Mouse (Mus musculus) gastrocnemius, postnatal 14 days (tissue): Measurements from ENCODE around the gene Parg. TPM values are rescaled to one million over a fixed set of nuclear protein-coding genes. Genes with fewer than 3 reads are reported as not detected.
A peak's percentile ranks its signal among the peaks of the same experiment; 100 is the strongest.
"Not testable (repeated sequence)": the region's sequence is repeated elsewhere in the genome, so short reads cannot be mapped to it uniquely, and the experiment has no call there.

Experiments used
- DNase-seq: peaks from one replicate; pipeline ENCODE4 v3.0.0; 2021; ENCODE audit warnings: mixed read lengths
- intact Hi-C: fragments of 180-260 bp; cut with DNase I; formaldehyde crosslinking; loops from one replicate; pipeline ENCODE4 v1.15.1; 2025; ENCODE audit warnings: low total_unique reads
- total RNA-seq, 2 experiments: library from RNA; stranded (reverse); gene quantifications; 2 replicates each; pipeline ENCODE4 v1.2.3; 2021

Parg gene
- total RNA-seq, 2 experiments from 2014 or later = 15.1 to 19.0 TPM

DNA sequence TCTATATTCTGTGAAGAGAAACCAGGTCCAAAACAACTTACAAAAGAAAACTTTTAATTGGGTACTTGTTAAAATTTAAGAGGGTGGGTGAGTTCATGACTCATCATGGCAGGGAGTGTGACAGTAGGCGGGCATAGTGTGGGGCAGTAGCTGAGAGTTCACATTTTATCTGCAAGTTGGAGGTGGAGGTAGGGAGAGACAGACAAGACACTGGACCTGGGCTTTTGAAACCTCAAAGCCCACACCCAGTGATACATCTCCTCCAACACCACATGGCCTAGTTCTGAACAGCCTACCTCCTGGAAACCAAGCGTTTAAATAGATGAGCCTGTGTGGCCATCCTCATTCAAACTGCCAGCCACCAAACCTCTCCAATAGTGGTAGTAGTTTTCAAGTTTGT, 26.4 kb upstream of the Parg start:
- intact Hi-C loops = no loop called here
- DNase-seq = no peak

DNA sequence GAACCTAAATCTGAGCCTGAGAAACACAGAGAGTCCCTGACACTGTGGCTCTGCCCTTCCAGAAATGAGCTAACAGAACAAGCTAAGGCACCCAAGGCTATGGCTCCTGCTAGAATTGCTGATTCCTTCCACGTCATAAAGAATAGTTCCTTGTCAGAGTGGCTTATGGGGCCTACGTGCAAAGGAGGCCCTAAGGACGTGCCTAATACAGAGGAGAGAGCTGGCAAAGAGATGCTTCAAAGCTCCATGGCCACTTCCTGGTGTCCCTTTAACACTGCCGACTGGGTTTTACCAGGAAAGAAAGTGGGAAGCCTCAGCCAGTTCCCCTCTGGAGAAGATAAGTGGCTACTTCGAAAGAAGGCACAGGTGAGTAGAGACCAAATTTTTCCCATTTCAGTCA, 25.2 kb upstream of the Parg start:
- DNase-seq, intact Hi-C loops: not testable (repeated sequence)

DNA sequence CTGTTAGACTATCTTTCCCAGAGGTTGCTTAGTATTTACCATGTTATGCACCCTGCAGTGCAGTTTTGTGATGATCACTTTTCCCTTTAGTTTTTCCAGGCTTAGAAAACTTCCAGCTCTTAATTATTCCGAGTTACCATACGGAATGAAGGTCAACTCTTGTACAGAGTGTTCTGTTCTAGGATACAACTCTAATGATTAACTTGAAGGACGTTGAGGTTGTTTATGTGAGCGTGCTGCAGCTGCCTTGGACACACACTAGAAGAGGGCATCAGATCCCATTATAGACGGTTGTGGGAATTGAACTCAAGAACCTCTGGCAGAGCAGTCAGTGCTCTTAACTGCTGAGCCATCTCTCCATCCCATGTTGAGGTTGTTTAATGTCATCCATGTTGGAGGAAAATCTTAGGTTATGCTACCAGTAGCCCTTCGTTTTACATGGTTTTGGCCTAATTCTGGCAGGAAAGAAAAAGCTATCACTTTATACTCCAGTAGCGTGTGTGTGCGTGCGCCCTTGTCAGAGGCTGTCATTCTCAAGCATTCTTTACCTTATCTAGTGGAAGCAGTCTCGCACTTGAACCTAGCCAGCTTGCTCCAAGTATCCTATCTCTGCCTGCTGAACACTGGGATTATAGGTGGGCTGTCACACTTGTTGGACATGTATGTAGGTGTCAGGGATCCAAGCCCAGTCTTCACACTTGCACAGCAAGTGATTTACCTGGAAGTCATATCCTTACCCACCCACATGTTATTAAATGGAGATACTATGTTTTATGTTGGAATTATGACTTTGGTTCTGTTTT, 22.2 kb upstream of the Parg start:
- intact Hi-C loops = no loop called here
- no peak for DNase-seq

DNA sequence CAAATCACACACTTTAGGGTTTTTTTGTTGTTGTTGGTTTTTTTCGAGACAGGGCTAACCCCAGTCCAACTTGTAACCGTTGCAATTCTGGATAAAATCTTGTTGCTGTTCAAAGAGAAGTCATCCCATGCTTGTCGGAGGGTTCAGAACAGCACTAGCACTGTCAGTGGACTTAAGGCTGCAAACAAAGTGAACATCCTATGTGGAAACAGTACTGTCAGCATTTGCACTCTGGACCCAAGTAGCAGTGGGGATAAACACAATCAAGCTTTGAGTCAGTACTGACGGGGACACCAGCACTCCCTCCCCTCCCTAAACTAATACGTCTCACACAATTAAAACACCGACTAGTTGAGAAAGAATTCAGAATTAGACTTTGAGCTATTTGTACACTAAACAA, 20.9 kb upstream of the Parg start:
- no peak for DNase-seq

DNA sequence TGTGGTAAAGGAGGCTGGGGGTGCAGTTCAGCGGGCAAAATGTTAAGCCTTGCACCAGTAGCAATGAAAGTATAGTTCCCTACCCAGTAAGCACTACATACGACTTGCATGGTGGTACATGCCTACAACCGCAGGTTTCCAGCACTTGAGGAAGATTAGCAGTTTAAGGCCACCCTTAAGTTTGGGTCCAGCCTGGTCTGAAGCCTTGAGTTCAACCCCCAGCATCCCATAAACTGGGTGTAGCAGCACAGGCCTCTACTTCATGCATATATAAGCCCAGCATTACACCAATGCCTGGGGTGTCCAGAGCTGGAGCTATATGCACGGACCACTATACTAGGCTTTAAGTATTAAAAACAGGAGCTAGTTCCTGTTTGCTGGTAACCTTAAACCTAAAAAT, 17.9 kb upstream of the Parg start:
- DNase-seq = no peak
- intact Hi-C loops = no loop called here

More for the DNA sequence above, 20.9 kb upstream of the Parg start:
- intact Hi-C loops = no loop called here

DNA sequence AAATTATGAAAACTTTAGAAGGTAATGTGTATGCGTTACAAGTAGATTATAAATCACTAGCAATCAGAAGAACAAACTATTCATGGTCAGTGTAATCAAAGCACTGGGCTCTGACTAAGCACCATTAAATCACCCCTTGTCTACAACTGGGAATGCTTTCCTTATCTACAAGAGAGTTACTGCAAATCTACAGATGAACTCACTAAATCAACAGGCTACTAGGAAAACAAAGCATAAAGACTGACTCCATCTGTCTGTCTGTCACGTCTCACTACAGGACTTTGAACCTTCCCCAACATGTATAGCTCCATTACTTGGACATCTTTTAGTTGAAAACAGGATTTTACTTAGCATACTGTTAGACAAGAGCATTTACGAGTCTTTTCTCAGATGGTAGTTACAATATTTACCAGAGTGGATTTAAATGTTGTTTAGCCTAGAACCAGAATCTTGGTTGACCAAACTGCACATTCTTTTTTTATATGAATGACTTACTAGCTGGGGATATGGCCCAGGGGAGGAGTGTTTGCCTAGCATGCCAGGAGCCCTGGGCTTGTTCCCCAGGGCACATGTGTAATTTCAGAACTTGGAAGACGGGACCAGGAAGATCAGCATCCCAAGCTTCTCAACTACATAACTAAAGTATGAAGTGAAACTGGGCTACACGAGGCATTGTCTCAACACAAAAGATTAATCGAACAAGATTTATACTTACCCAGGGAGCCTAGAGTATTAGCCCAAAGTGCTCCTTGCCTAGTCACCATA, 10.9 kb upstream of the Parg start:
- DNase-seq = no peak
- intact Hi-C loops = no loop called here

DNA sequence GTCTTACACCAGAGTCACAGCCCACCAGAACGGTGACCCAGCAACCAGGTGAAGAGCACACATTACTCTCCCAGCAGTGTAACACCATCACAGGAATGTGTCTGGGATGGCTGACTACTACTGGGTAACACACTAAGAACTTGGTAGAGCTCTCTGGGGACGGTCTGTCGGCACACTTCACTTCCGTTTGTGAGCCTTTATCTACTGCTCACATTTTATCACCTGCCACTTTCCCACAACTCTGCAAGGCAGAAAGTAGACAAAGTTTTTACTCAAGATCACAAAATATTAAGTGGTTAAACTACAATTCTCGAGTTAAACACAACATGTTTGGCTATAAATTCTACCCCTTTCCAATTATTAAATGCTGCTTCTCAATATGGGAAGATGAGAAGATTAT, 9.8 kb upstream of the Parg start:
- DNase-seq = no peak
- intact Hi-C loops = no loop called here

DNA sequence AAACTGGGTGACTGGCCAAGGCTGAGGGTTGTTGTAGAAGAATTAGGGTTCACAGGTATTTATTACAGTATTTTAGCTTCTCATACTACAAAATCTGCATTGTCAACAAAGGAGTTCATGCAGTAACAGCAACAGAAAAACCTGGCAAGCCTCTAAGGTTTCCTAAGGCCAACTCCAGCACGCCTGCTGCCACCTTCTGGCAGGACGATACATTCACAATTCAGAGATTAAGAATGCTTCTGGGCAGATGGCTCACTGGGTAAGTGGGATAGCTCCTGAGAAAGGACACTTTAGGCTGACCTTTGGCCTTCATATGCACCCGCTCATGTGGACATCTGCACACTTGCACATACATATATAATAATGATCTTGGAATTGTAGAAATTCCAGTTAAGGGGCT, 9.3 kb upstream of the Parg start:
- intact Hi-C loops = no loop called here
- DNase-seq = peak; percentile 54

DNA sequence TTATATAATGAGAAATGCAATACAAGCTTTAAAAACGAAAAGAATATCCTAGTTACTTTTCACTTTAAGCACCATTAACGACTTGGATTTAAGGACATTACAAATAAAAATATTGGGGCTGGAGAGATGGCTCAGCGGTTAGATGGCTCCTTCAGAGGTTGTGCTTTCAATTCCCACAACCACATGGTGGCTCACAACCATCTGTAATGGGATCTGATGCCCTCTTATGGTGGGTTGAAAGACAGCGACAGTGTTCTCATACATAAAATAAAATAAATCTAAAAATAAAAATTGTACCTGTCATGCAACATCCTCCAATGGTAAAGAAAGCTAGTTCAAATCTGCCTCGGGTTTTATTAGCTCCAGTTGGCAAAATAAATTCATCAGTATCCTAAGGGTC, 8.2 kb upstream of the Parg start:
- intact Hi-C loops, DNase-seq: not testable (repeated sequence)

DNA sequence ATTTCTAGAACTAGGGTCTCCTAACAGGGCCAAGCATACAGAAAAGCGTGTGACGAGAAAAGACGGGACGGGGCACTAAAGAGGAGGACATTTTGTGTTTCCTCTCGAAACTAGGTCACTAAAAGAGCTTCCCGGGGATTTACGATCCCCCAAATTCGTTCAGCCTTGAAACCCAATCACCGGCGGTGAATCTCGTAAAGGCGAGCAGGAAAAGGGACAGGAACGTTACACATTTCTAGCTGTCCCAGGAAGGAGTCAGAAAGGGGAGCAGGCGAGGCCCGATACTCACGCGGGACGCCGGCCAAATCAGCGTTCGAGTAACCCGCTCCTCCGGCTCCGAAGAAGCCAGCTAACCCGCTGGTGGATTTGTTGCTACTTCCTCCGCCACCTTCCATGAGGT, 395 bp upstream of the Parg start:
- intact Hi-C loops = no loop called here
- DNase-seq = no peak

DNA sequence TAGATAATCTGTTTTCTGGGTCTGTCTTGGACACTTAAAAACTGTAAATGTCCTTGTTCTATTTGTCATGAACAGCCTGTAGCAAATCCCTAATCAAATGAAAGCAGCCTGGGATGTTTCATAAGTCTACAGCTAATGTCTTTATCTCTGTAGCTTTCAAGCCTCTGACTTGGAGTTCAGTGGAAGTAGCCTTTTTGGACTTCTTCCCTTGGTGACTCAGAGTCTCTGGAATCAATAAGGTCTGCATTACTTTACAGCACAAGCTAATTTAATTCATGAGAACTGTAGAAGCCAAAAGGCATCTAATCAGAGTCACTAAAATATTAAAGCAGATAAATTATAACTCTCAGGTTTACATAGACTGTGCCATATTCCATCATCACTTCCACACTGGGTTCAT, 24.9 kb downstream of the Parg start:
- DNase-seq = no peak
- intact Hi-C loops = loop anchor here (5.0 kb wide), 1 partner anchor 251 kb away; no protein-coding TSS in a partner anchor

DNA sequence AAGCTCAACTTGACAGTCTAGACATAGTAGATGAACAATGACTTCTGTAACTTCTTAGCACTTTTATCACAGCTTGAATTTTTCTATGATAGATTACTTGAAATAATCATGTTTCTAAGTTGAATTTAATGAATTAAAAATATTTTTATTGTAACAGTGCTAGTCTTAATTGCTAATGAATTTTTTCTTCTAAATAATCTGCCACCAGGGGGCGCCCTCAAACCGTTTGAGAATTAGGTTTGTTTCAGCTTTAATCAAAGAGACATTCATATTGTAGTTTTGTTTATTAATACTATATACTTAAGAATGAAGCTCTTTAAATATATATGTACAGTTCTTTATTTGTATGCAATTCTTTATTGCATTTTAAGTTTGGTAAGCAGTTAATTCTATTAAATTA, 27.2 kb downstream of the Parg start:
- intact Hi-C loops = loop anchor here (5.0 kb wide), 1 partner anchor 248 kb away; no protein-coding TSS in a partner anchor
- DNase-seq = peak; percentile 30

DNA sequence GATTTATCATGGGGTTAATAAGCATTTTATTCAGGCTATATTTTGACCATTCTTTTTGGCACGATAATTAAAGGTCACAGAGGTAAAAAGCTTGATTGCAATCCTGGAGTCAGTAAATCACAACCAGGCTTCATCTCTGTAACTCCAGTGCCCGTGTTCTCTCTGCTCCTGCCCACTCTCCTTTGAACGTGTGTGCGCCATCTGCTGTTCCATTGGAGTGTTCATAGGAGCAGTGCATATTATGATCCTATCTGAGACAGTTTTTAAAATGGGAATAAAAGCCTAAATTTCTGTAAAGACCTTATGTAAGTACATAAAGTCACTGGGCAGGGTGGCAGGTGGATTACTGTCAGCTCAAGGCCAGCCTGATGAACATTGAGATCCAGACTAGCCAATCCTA, 40.7 kb downstream of the Parg start:
- no peak for DNase-seq
- intact Hi-C loops = no loop called here

DNA sequence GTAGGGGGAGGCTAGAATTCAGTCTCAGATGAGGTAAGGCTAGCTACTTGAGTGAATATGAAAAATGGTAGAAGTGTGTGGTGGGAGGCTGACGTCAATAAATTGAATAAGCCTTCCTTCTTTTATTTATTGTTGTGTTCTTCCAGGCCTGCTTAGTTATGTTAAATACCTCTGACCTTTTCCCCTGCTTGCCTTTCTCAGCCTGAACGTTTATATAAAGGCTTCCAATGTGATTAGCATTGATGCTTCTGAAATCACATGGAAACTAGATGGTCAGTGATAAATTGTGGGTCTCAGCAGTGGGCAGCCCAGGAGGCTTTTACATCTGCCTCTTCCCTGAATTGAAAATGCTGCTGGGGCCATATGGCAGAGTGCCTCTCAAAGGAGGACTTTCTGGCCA, 44.3 kb downstream of the Parg start:
- DNase-seq = no peak
- intact Hi-C loops = no loop called here

DNA sequence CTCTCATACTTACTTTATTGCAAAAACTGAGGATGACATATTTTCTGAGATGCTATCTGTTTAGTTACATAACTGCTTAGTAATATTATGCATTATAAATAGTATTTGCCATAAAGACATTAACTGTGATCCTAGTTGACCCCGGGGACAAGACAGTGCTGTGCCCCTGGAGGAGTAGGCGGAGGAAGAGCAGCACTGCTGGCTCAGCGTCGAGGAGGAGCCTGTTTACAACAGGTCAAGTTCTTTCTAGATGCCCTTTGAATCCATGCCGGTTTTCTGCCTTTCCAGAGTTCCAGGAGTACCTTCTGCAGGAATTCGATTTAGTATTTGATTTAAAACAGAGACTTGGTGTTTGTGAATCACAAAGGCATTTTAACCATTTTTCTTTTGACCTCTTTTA, 47.9 kb downstream of the Parg start:
- DNase-seq = no peak
- intact Hi-C loops = no loop called here

DNA sequence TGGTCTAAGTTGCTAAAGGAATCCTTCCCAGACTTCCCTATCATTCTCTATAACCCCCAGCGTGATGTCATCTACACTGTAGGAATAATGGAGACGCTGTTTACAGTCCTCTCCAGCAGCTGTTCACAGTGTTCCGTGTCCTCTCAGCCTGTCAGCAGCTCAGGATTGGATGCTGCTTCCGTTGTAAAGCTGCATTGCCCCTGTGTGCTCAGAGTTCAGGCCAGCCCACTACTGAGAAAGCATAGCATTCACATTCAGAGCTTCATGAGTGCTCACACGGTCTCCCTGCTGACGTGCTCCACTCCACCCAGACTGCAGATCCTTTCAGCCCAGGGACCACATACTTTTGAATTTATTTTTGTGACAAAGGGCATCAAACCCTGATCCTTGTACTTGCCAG, 59.1 kb downstream of the Parg start:
- intact Hi-C loops = no loop called here
- DNase-seq = no peak

DNA sequence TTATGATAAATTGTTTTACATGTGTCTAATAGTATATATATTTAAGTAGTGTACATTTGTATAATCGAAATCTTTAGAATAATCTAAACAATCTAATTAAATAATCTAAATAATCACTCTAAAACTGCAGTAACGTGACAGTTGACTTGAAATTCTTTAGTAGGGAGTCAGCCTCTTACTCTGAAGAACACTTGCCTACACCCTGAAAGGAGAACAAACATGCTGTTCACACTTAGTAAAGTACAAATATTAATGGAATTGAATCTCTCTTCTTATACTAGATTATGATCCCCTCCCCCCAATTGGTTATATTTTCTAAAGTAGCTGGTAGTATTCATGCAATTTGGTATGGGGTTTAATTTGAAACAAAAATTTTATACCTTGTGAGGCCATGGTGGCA, 60.0 kb downstream of the Parg start:
- DNase-seq = no peak
- intact Hi-C loops = no loop called here

DNA sequence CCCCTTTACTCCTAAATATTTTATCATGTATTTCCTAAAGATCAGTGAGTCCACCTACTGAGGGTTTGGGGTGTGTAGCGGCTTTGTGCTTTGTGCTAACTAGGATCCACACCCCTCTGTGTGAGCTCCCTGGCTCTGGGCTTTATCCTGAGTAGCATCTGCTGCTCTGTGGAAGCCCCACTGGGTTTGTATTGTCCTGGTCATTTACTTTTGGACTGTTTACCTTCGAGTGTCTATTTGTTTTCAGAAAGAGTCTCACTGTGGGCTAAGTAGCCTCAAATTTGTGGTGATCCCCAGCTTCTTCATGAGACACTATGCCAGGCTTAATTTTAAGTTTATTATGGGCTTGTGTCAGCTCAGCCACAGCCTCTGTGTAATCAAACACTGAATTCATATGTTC, 67.2 kb downstream of the Parg start:
- DNase-seq = no peak
- intact Hi-C loops = no loop called here

DNA sequence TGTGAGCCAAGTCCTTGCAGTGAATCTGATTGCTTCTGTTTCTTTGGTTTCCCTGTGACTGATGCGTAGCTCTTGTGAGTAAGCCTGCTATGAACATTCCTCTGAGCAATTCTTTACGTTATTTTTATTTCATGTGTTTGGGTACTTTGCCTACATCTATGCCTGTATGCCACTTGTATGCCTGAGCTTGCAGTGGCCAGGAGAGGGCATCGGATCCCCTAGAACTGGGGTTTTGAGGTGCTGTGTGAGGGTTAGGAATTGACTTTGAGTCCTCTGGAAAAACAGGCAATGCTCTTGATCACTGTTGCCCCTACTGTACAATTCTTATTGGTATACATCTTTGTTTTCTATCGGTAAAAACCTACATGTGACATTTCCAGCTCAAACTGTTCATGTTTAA, 67.8 kb downstream of the Parg start:
- no peak for DNase-seq
- intact Hi-C loops = no loop called here

DNA sequence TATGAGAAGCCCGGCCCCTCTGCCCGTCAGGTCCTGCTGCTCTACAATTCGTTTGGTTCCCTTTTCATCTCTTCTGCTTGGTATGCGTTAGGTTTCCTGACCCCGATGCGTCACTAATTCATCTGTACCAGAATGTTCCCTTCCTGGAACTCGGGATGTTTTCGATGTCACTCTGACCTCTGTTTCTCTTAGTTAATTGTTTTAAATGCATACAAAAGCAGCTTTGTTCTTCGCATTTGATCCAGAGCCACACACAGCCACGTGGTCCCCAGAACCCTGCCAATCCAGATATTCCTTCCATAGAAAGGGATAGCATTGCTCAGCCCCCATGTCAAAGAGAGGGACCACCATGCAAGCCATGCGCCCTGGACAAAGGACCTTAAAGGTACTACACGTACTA, 99.9 kb downstream of the Parg start:
- no peak for DNase-seq
- intact Hi-C loops = no loop called here

DNA sequence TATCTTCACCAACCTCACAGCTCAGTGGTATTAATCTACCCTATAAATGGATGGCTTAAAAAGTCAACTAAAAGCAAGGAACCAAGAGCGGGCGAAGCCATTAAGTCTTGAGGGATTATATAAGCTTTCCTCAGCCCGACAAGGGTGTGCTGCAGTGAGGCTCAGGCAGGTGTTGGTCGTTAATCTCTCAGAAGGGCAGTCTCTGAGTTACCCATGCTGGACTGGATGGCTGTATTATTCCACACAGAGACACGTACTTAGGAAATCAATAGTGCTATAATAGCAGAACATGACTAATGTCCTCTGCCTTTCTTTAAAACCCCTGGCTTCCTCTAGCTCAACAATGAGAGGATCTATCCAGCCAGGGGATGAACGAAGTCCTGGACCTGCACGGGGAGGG, 100.7 kb downstream of the Parg start:
- DNase-seq = no peak
- intact Hi-C loops = no loop called here
